Mouse (Mus musculus) hindbrain, embryonic 14.5 days (tissue): ENCODE data around the gene Dnah7a. TPM values are rescaled to one million over a fixed set of nuclear protein-coding genes. Genes with fewer than 3 reads are reported as not detected.
A peak's percentile ranks its signal among the peaks of the same experiment; 100 is the strongest.

ENCODE experiments used
- ATAC-seq: fragments of 200-750 bp; cut with Nextera tagmentation; 2 replicates; pipeline ENCODE4 v1.8.0; 2017; ENCODE audit warnings: moderate number of reproducible peaks, mild to moderate bottlenecking, moderate TSS enrichment, moderate library complexity; ENCODE audit not compliant: low FRiP score
- DNase-seq: peaks from one replicate; pipeline ENCODE4 v3.0.0-alpha.2; 2015; ENCODE audit warnings: low spot score
- H3K27ac ChIP-seq: fragments of 300-500 bp; sonication (generic); 2 replicates; pipeline ENCODE4 v1.5.1; 2014; ENCODE audit warnings: mild to moderate bottlenecking, moderate library complexity
- H3K27me3 ChIP-seq: fragments of 300-500 bp; sonication (generic); 2 replicates; pipeline ENCODE4 v1.6.1; 2014; ENCODE audit warnings: mild to moderate bottlenecking, low read length, mixed read lengths; ENCODE audit not compliant: control insufficient read depth, insufficient read depth
- H3K36me3 ChIP-seq: fragments of 300-500 bp; sonication (generic); replicated peaks from 2 replicates; pipeline ENCODE4 v1.6.1; 2014; ENCODE audit not compliant: control insufficient read depth, insufficient read depth
- H3K4me1 ChIP-seq: fragments of 300-500 bp; sonication (generic); replicated peaks from 2 replicates; pipeline ENCODE4 v1.6.1; 2014; ENCODE audit warnings: antibody characterized with exemption, low read length, mixed read lengths; ENCODE audit not compliant: control insufficient read depth, insufficient read depth
- H3K4me2 ChIP-seq: fragments of 300-500 bp; sonication (generic); replicated peaks from 2 replicates; pipeline ENCODE4 v1.6.1; 2014; ENCODE audit warnings: mild to moderate bottlenecking, moderate library complexity
- H3K4me3 ChIP-seq: fragments of 300-500 bp; sonication (generic); replicated peaks from 2 replicates; pipeline ENCODE4 v1.5.1; 2014; ENCODE audit warnings: mild to moderate bottlenecking, low read length
- H3K9ac ChIP-seq: fragments of 300-500 bp; sonication (generic); 2 replicates; pipeline ENCODE4 v1.6.1; 2014
- H3K9me3 ChIP-seq: fragments of 300-500 bp; sonication (generic); 2 replicates; pipeline ENCODE4 v1.6.1; 2016; ENCODE audit warnings: low read length; ENCODE audit not compliant: control insufficient read depth
- WGBS: fragments of 180-500 bp; shearing (Covaris S2); extraction: QIAGEN DNeasy Blood & Tissue Kit; methylation state at CpG from one replicate; pipeline ENCODE4 v1.1.7; 2014; 5-methylcytosine and 5-hydroxymethylcytosine counted together
- microRNA-seq: library from miRNA; unstranded; fragments of <30 nt; microRNA quantifications from one replicate; pipeline ENCODE4, GENCODE M21; 2016
- polyA plus RNA-seq: library from polyadenylated mRNA; unstranded; fragments of >200 nt; fragmentation: Nextera tagmentation; extraction: Ambion mirVana; gene quantifications from 2 replicates; pipeline ENCODE4 v1.2.1, GENCODE M21; 2014

Gene Dnah7a
- polyA plus RNA-seq, 1 experiment from 2014 or later = 9.9 TPM

DNA sequence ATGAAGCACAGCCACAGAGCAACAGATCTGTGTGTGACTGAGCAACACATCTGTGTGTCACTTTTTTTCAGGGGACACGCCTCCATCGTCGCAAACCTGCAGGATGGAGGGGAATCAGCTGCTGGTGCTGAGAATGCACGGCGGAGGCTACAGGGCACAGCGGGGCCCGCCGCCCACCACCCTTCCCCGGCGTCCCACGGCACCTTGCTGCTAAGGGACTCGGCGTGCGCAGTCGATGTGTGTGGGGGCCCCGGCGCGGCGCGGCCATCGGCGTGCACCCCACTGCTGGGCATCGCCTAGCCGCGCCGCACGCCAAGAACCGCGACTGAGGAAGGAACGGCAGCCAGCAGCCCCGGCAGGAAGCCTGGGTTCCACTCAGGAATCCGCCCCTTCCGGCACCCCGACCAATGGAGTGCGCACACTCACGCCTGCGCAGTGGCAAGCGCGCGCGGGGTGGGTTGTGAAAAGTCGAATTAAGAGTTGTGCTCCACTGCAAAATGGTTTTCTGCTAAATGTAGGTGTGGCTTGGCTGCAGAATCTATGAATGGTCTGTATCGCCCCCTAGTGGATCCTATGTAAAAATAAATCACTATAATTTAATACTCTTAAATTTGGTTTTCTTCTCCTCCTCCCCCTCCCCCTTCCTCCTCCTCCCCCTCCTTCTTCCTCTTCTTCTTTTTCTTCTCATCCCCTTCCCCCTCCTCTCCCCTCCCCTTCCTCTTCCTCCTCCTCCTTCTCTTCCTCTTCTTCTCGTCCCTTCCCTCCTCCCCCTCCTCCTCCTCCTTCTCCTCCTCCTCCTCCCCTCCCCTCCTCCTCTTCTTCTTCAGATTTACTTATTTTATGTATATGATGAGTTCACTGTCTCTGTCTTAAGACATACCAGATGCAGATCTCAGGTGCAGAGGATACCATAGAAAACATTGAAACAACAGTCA lies 354.0 kb downstream of the Dnah7a start, which contains the start of the genes Asdurf, Gm28551 and Asnsd1:
TSS of gene Asdurf (minus strand) at position 293 of the 935 bp plus-strand sequence.
TSS of gene Gm28551 (minus strand) at position 341 of the 935 bp plus-strand sequence.
TSS of gene Asnsd1 (minus strand) at position 426 of the 935 bp plus-strand sequence.
- peak within 1 kb of the TSS; percentile 85 for H3K4me3 ChIP-seq
- H3K27ac ChIP-seq = peak within 1 kb of the TSS; percentile 87
- H3K27me3 ChIP-seq = no peaks in the 10 kb centered on the region
- DNase-seq = peak; percentile 98
- H3K4me1 ChIP-seq = peaks cover 9% of the 10 kb centered on the region
- peak within 1 kb of the TSS; percentile 95 for H3K9ac ChIP-seq
- H3K9me3 ChIP-seq = no peaks in the 10 kb centered on the region
- WGBS = under 1% methylated on average over 44 of the region's 44 CpGs
- peaks cover 21% of the 10 kb centered on the region for H3K36me3 ChIP-seq
- ATAC-seq = peak; percentile 100
- H3K4me2 ChIP-seq = peak within 1 kb of the TSS; percentile 56

Small RNAs within 50 kb of the gene (microRNA-seq; reads per million reads assigned to microRNA genes)
- not detected for gene Gm25240

Other genes starting within 250 kb of the Dnah7a start
- gene Stk17b, start 78.4 kb upstream of the Dnah7a start, polyA plus RNA-seq = 5.6 and 7.1 TPM in 2 replicates